Mouse (Mus musculus) hindbrain, embryonic 15.5 days (tissue): ENCODE measurements around the gene Nras. TPM values are rescaled to one million over a fixed set of nuclear protein-coding genes. Genes with fewer than 3 reads are reported as not detected.

Experiments used
- ATAC-seq: fragments of 200-750 bp; cut with Nextera tagmentation; 2 replicates; pipeline ENCODE4 v1.8.0; 2017; ENCODE audit warnings: low read depth, moderate number of reproducible peaks, moderate TSS enrichment; ENCODE audit not compliant: low FRiP score
- H3K27ac ChIP-seq: fragments of 300-500 bp; sonication (generic); replicated peaks from 2 replicates; pipeline ENCODE4 v1.5.1; 2015; ENCODE audit warnings: mild to moderate bottlenecking, inconsistent platforms
- H3K27me3 ChIP-seq: fragments of 300-500 bp; sonication (generic); 2 replicates; pipeline ENCODE4 v1.6.1; 2015; ENCODE audit warnings: control low read depth, inconsistent platforms
- H3K36me3 ChIP-seq: fragments of 300-500 bp; sonication (generic); 2 replicates; pipeline ENCODE4 v1.6.1; 2015; ENCODE audit warnings: control low read depth, inconsistent platforms
- H3K4me1 ChIP-seq: fragments of 300-500 bp; sonication (generic); replicated peaks from 2 replicates; pipeline ENCODE4 v1.6.1; 2015; ENCODE audit warnings: control low read depth, inconsistent platforms
- H3K4me2 ChIP-seq: fragments of 300-500 bp; sonication (generic); 2 replicates; pipeline ENCODE4 v1.6.1; 2015; ENCODE audit warnings: moderate library complexity, mild to moderate bottlenecking, inconsistent platforms
- H3K4me3 ChIP-seq: fragments of 300-500 bp; sonication (generic); 2 replicates; pipeline ENCODE4 v1.5.1; 2015; ENCODE audit warnings: mild to moderate bottlenecking, inconsistent platforms
- H3K9ac ChIP-seq: fragments of 300-500 bp; sonication (generic); 2 replicates; pipeline ENCODE4 v1.6.1; 2015; ENCODE audit warnings: inconsistent platforms
- H3K9me3 ChIP-seq: fragments of 300-500 bp; sonication (generic); 2 replicates; pipeline ENCODE4 v1.6.1; 2016; ENCODE audit warnings: control low read depth, inconsistent platforms
- WGBS: fragments of 180-500 bp; shearing (Covaris S2); methylation state at CpG from one replicate; pipeline ENCODE4 v1.1.7; 2015; 5-methylcytosine and 5-hydroxymethylcytosine counted together
- polyA plus RNA-seq: library from polyadenylated mRNA; unstranded; fragments of >200 nt; fragmentation: Nextera tagmentation; extraction: Ambion mirVana; gene quantifications from 2 replicates; pipeline ENCODE4 v1.2.1, GENCODE M21; 2015

The Nras gene
- polyA plus RNA-seq, 1 experiment from 2014 or later = 94.6 TPM

GRCm38 (mm10) chr3:103101194-103101593 lies 43.1 kb downstream of the Nras start:
- Histone ChIP-seq H3K9ac (no peak overlapping the region), H3K27me3 (peaks cover 21% of the 10 kb centered on the region), H3K4me3 (no peak overlapping the region), H3K36me3 (no peaks in the 10 kb centered on the region), H3K27ac (no peak overlapping the region), H3K9me3 (no peaks in the 10 kb centered on the region), H3K4me2 (no peak overlapping the region), H3K4me1 (peaks cover 13% of the 10 kb centered on the region; the same call in 1 of the 2 replicates)
- 67% methylated on average over 5 of the region's 5 CpGs for WGBS
- ATAC-seq = no peak

GRCm38 (mm10) chr3:103101909-103102308 lies 43.8 kb downstream of the Nras start:
- Histone ChIP-seq H3K36me3 (no peaks in the 10 kb centered on the region), H3K4me2 (peak overlapping the region; percentile 99), H3K4me1 (peaks cover 13% of the 10 kb centered on the region; the same call in 1 of the 2 replicates), H3K9ac (peak overlapping the region; percentile 57), H3K27me3 (peaks cover 21% of the 10 kb centered on the region), H3K4me3 (peak overlapping the region; percentile 78), H3K9me3 (no peaks in the 10 kb centered on the region), H3K27ac (no peak overlapping the region)
- 3% methylated on average over 14 of the region's 14 CpGs for WGBS
- peak; percentile 42; the same call in 1 of the 2 replicates for ATAC-seq

GRCm38 (mm10) chr3:103102454-103103390 lies 44.6 kb downstream of the Nras start, which contains the start of gene Dennd2c:
Gene Dennd2c, plus strand, starts transcription at chr3:103102604.
- 1% methylated on average over 68 of the region's 72 CpGs for WGBS
- peak within 1 kb of the TSS; percentile 78 for H3K4me3 ChIP-seq
- peak; percentile 94 for ATAC-seq

GRCm38 (mm10) chr3:103107565-103108240 lies 49.6 kb downstream of the Nras start:
- Histone ChIP-seq H3K4me3 (no peak overlapping the region), H3K4me1 (peaks cover 6% of the 10 kb centered on the region; the same call in 1 of the 2 replicates), H3K9me3 (no peaks in the 10 kb centered on the region), H3K4me2 (no peak overlapping the region), H3K27me3 (peaks cover 19% of the 10 kb centered on the region), H3K36me3 (no peaks in the 10 kb centered on the region), H3K9ac (no peak overlapping the region), H3K27ac (no peak overlapping the region)
- 88% methylated on average over 7 of the region's 7 CpGs for WGBS
- ATAC-seq = no peak

More at GRCm38 (mm10) chr3:103102454-103103390, 44.6 kb downstream of the Nras start, which contains the start of gene Dennd2c:
- Histone ChIP-seq H3K9me3 (no peaks in the 10 kb centered on the region), H3K4me2 (peak within 1 kb of the TSS; percentile 99), H3K27ac (no peak within 1 kb of the TSS), H3K27me3 (peaks cover 21% of the 10 kb centered on the region), H3K36me3 (no peaks in the 10 kb centered on the region), H3K9ac (peak within 1 kb of the TSS; percentile 57), H3K4me1 (peaks cover 13% of the 10 kb centered on the region; the same call in 1 of the 2 replicates)

- no peaks in the 10 kb centered on the region for H3K27me3 ChIP-seq
- H3K36me3 ChIP-seq = no peaks in the 10 kb centered on the region
- WGBS = 80% methylated on average over 5 of the region's 5 CpGs
- ATAC-seq = no peak
- H3K4me2 ChIP-seq = no peak overlapping the region
- H3K9me3 ChIP-seq = no peaks in the 10 kb centered on the region
- no peak overlapping the region for H3K4me3 ChIP-seq
- no peaks in the 10 kb centered on the region for H3K4me1 ChIP-seq
- H3K9ac ChIP-seq = no peak overlapping the region
- H3K27ac ChIP-seq = no peak overlapping the region
These were observed 54.1 kb downstream of the Nras start for GRCm38 (mm10) chr3:103112216-103112615.

Other genes starting within 250 kb of the Nras start
- gene Sycp1, start 122.2 kb upstream of the Nras start, polyA plus RNA-seq = not detected in 2 replicates
- gene Nr1h5, start 94.2 kb upstream of the Nras start, polyA plus RNA-seq = not detected in 2 replicates
- gene Sike1, start 62.6 kb upstream of the Nras start, polyA plus RNA-seq = 57.8 and 61.7 TPM in 2 replicates
- 314 and 316 TPM in 2 replicates for gene Csde1, start 37.9 kb upstream of the Nras start, polyA plus RNA-seq
- not detected in 2 replicates for gene Ampd1, start 15.7 kb downstream of the Nras start, polyA plus RNA-seq
- gene Dennd2c, start 44.3 kb downstream of the Nras start, polyA plus RNA-seq = 1.2 and 1.3 TPM in 2 replicates
- 202 and 203 TPM in 2 replicates for gene Bcas2, start 113.4 kb downstream of the Nras start, polyA plus RNA-seq
- gene Trim33, start 221.0 kb downstream of the Nras start, polyA plus RNA-seq = 25.1 and 29.8 TPM in 2 replicates